Mouse (Mus musculus): ENCODE measurements at regions not wholly inside any gene's neighbourhood (a gene's known extent, or its start where the extent isn't known, plus 50 kb on each side); places are given as distances from the start of the nearest gene placed in this dataset.

DNA sequence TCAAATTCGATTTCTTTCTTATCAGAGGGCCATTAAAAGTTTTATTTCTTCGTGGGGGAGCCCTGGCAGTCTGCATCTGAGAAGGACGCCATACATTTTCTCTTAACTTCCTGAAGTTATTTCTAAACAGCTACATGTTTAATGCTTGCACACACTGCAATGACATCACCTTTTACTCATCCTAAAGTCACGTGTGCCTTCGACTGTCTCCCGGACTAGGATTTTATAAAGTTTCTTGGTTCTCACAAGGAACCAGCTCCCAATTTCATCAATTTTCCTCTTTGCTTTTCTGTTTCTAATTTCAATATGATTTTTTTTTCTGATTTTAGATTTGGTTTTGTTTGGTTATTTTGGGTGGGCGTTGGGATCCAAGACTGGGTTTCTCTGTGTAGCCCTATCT lies 73.8 kb upstream of the Lrig3 start:
- DNase-seq (ENCODE audit: low spot score): no peak

DNA sequence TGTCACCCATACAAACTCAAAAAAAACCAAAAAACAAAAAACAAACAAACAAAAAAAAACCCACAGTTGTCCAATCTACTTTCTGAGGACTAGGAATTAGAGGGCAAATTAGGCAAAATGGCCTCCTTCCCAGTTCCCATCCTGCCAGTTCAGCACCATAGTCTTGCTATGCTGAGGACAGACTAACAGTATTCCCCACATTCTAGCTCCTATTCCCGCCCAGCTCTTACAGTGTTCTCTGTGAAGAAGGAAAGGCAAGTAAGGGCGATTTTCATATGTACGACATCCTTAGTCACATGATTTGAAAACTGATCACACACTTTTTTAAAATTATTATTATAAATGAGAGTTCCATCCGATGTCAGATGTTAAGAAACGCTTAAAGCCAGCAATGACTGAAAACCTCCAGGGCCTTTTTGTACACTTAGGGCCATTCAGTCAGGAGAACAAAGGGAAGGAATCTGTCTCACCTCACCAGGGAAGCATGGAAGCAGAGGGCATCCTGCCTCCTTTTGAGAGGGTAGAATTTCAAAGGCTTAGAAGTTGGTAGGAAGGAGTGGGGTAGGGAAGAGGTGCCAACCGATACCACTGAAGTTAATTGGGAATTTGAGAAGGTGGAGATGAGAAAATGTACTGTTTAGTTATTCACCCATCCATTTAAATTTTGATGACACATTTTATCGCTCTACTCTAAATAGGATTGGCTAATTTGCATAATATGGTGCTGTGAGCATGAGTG lies 70.1 kb upstream of the Lrig3 start:
- DNase-seq (ENCODE audit: low spot score): no peak

DNA sequence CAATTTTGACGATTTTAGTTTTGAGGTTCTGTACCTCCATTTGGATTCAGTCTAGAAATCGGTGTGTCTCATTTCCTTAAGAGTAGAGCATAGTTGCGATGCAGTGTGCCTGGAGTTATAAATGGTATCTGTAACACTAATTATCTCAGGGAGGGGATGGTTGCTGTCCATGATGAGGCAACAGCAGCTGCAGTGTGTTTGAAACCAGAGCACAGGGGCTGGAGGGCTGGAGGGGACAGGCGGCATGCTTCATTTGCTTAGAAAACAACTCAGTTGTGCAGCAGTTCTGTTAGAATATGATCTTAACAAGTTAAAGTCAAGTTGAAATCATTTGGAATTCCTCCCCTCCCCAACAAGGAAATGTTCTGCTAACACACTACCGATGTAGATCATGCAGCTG lies 69.3 kb upstream of the Lrig3 start:
- no peak for DNase-seq (ENCODE audit: low spot score)

DNA sequence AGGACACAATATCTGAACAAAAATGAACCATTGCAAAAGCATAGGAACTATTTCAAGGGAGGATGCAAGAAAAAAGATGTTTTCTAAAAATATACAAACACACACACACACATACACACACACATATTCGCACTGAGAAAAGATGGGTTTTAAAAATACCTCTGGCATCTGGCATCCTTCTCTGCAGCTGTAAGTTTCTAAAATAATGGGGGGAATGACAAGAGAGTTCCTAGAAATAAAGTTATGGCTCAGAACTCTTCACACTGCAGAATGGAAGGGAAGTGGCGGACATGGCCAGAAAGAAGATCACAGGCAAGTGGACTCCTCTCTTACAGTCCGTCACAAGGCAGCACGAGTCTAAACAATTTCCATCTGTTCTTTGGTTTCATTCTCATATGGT lies 66.5 kb upstream of the Lrig3 start:
- DNase-seq (ENCODE audit: low spot score): no peak

DNA sequence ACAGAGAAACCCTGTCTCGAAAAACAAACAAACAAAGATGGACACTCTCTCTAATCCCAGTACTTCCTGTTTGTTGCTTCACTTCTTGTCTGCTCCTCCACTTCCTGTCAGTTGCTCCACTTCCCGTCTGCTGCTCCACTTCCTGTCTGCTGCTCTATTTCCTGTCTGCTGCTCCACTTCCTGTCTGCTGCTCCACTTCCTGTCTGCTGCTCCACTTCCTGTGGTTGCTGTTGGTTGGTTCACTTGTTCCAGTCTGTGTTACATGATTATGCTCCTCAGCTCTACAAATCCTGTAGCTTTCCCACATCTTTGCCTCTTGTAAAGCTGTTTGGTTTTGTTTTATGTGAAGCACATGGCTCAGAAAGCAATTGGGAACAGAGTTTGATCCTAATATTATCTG lies 65.4 kb upstream of the Lrig3 start:
- DNase-seq (ENCODE audit: low spot score): no peak

DNA sequence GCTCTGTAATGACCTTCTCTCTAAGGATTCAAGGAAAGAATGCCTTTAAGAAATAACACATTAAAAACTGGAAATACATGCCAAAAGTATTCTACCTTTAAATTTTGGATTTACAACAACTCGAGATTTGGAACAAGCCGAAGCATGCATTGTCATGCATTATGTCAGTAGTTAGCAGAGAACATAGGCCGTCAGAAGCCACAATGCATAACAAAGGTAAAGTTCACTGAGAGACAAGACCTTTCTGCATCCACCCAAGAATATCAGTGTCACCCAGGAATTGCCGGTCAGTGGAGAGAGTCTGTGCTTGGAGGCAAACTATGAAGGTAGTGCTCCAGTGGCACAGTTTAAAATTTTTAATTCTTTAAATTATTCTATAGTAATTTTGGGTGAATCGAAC lies 63.3 kb upstream of the Lrig3 start:
- DNase-seq (ENCODE audit: low spot score): no peak

DNA sequence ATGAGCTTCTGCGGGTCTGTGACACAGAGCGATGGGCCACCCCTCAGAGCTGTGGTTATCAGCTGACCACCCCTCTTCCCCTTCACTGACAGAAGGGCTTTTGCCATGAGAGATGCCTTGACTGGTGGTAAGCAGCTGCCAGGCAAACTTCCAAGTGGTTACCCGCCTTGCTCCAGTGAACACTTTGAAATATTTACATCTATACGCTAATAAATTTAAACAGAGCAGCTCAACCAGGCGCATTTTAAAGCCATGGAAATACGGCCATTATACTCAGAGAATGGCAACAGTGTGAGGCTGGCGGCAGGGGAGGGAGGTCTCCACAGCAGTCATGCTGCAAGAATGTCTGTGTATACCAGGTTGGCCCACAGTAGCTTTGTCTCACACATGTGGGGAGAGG lies 53.8 kb upstream of the Lrig3 start:
- no peak for DNase-seq (ENCODE audit: low spot score)

Measured in MN1 (cell line).